Mouse (Mus musculus) spleen, adult 10 weeks (tissue): ENCODE measurements around the gene Gm3500. TPM values are rescaled to one million over a fixed set of nuclear protein-coding genes. Genes with fewer than 3 reads are reported as not detected.

Source experiments
- polyA plus RNA-seq: library from polyadenylated mRNA; stranded (reverse); fragments of 350-450 nt; fragmentation: Illumina TruSeq; extraction: RNeasy Lipid Tissue Mini Kit (QIAGEN cat#74804); gene quantifications from one replicate; pipeline ENCODE4 v1.2.3, GENCODE M21; 2015; ENCODE audit warnings: low replicate concordance; ENCODE audit not compliant: insufficient read depth

Gm3500 gene
- 0.81 TPM for polyA plus RNA-seq

DNA sequence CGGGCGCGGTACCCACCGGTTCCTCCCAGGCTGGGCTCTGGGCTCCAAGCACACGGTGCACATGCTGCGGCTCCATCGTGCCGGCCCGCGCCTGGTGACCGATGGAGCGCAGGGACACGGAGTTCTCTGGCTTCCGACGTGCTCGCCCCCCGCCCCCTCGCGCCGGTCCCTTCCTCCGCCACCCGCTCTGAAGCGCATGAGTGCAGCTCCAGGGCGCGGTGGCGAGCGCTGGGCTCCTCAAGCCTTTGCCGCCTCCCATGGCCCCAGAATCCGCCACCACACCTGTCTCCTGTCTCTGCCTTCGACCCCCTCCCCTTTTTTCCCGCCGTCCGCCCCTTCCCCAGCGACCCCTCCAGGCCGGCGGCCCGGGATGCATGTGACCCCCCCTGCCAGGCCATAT lies at the start of gene Gm3500:
Gene Gm3500, minus strand, starts transcription at position 101 of the 400 bp plus-strand sequence.

DNA sequence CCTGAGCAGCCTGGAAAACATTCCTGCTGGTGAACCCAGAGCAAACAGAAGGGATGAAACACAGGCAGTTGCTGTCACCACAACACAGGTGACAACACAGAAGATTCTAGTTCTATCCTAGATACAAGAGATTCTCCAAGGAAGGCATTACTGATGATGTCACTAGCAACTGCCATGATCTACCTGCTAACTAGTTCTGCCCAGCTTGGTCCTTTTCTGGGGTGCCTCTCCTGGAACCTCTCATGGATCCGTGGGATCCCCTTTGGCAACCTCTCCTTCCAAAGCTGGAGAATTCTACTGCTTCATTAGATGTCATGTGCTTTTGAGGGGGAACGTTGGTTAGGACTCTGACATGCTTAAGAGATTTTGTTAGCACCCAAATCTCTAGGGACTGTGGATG lies 54.0 kb downstream of the Gm3500 start, which contains the start of gene Gm3542:
Gene Gm3542, minus strand, starts transcription at position 101 of the 400 bp plus-strand sequence.

Other genes starting within 250 kb of the Gm3500 start
- gene Gm3317, start 224.5 kb downstream of the Gm3500 start, polyA plus RNA-seq = not detected
- gene Gm8271, start 203.3 kb downstream of the Gm3500 start, polyA plus RNA-seq = not detected
- not detected for gene Gm3526, start 128.5 kb downstream of the Gm3500 start, polyA plus RNA-seq
- gene Gm3542, start 54.1 kb downstream of the Gm3500 start, polyA plus RNA-seq = not detected
- gene Gm3194, start 66.4 kb upstream of the Gm3500 start, polyA plus RNA-seq = 0.44 TPM
- not detected for gene Gm8246, start 88.8 kb upstream of the Gm3500 start, polyA plus RNA-seq
- not detected for gene Gm3187, start 95.2 kb upstream of the Gm3500 start, polyA plus RNA-seq
- gene Gm3488, start 112.6 kb upstream of the Gm3500 start, polyA plus RNA-seq = 0.66 TPM
- not detected for gene Gm3532, start 149.4 kb upstream of the Gm3500 start, polyA plus RNA-seq
- gene Gm8265, start 244.0 kb upstream of the Gm3500 start, polyA plus RNA-seq = not detected